Mouse (Mus musculus) heart, embryonic 14.5 days (tissue): ENCODE results near the gene Rfx8. TPM values are rescaled to one million over a fixed set of nuclear protein-coding genes. Genes with fewer than 3 reads are reported as not detected.
A peak's percentile ranks its signal among the peaks of the same experiment; 100 is the strongest.

Source experiments
- ATAC-seq: fragments of 200-750 bp; cut with Nextera tagmentation; 2 replicates; pipeline ENCODE4 v1.8.0; 2017; ENCODE audit warnings: low read depth, moderate TSS enrichment; ENCODE audit not compliant: insufficient number of reproducible peaks, insufficient read depth, low FRiP score
- H3K27ac ChIP-seq, 2 experiments: fragments of 200-500 bp in 1 of 2; fragments of 300-500 bp in 1 of 2; sonication (generic) in 1 of 2; replicated peaks in 1 of 2; 2 replicates each; pipeline ENCODE4 v1.5.1; 2012 to 2014; ENCODE audit warnings: low read depth in 2 of 2, low read length in 2 of 2, control low read depth in 1 of 2, mild to moderate bottlenecking in 1 of 2, mixed read lengths in 1 of 2; ENCODE audit not compliant: control insufficient read depth in 1 of 2, insufficient read depth in 1 of 2
- H3K27me3 ChIP-seq: fragments of 300-500 bp; sonication (generic); 2 replicates; pipeline ENCODE4 v1.6.1; 2014; ENCODE audit warnings: mild to moderate bottlenecking, low read length, control low read depth; ENCODE audit not compliant: control insufficient read depth, insufficient read depth
- H3K36me3 ChIP-seq: fragments of 300-500 bp; sonication (generic); 2 replicates; pipeline ENCODE4 v1.6.1; 2014; ENCODE audit warnings: mild to moderate bottlenecking, control low read depth, low read length, mixed read lengths; ENCODE audit not compliant: control insufficient read depth, insufficient read depth
- H3K4me1 ChIP-seq, 2 experiments: fragments of 200-500 bp in 1 of 2; fragments of 300-500 bp in 1 of 2; sonication (generic) in 1 of 2; 2 replicates each; pipeline ENCODE4 v1.6.1; 2012 to 2014; ENCODE audit warnings: low read length in 2 of 2, control low read depth in 1 of 2, mixed read lengths in 1 of 2; ENCODE audit not compliant: control insufficient read depth in 2 of 2, insufficient read depth in 2 of 2
- H3K4me2 ChIP-seq: fragments of 300-500 bp; sonication (generic); 2 replicates; pipeline ENCODE4 v1.6.1; 2014; ENCODE audit warnings: mild to moderate bottlenecking, low read length
- H3K4me3 ChIP-seq, 2 experiments: fragments of 200-500 bp in 1 of 2; fragments of 300-500 bp in 1 of 2; sonication (generic) in 1 of 2; 2 replicates each; pipeline ENCODE4 v1.5.1; 2012 to 2014; ENCODE audit warnings: low read length in 2 of 2, mild to moderate bottlenecking in 2 of 2, control low read depth in 1 of 2, low read depth in 1 of 2, moderate library complexity in 1 of 2; ENCODE audit not compliant: control insufficient read depth in 1 of 2, insufficient read depth in 1 of 2
- H3K9ac ChIP-seq: fragments of 300-500 bp; sonication (generic); 2 replicates; pipeline ENCODE4 v1.6.1; 2014; ENCODE audit warnings: mild to moderate bottlenecking, low read length
- H3K9me3 ChIP-seq: fragments of 300-500 bp; sonication (generic); 2 replicates; pipeline ENCODE4 v1.6.1; 2016; ENCODE audit warnings: low read length, control low read depth; ENCODE audit not compliant: control insufficient read depth
- WGBS: fragments of 180-500 bp; shearing (Covaris S2); extraction: QIAGEN DNeasy Blood & Tissue Kit; methylation state at CpG from one replicate; pipeline ENCODE4 v1.1.7; 2014; 5-methylcytosine and 5-hydroxymethylcytosine counted together
- polyA plus RNA-seq: library from polyadenylated mRNA; unstranded; fragments of >200 nt; fragmentation: Nextera tagmentation; extraction: Ambion mirVana; gene quantifications from 2 replicates; pipeline ENCODE4 v1.2.1, GENCODE M21; 2014

The Rfx8 gene
- polyA plus RNA-seq, 1 experiment from 2014 or later: 1.7 TPM

DNA sequence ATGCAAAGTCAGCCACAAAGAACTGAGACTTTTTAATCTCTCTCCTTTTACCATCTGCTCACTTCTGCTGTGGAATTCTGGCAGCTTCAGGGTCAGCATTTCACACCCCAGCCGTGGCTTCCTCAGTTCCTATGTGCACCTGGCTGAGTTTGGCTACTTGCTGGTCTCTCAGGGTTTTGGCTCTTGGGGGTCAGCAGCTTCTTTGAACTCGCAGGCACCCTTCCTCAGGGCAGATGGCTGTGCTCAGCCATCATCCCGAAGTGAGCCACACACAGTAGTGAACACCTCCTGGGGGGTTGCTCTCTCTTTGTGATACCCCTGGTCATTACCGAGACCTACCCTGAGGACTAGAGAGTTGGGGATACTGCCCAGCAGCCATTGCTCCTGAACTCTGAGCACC, 29.7 kb downstream of the Rfx8 start:
- ATAC-seq: no peak
- Histone ChIP-seq H3K4me2 (no peak overlapping the region), H3K9ac (no peak overlapping the region), H3K27me3 (no peaks in the 10 kb centered on the region), H3K4me3 (no peak overlapping the region), H3K36me3 (no peaks in the 10 kb centered on the region), H3K9me3 (no peaks in the 10 kb centered on the region), H3K4me1 (peaks cover 23 to 38% of the 10 kb centered on the region in 2 experiments), H3K27ac (no peak overlapping the region)
- 65% methylated on average over 4 of the region's 4 CpGs for whole genome bisulfite sequencing

- ATAC-seq: no peak
- Histone ChIP-seq H3K4me1 (peaks cover 15 to 26% of the 10 kb centered on the region in 2 experiments), H3K27ac (peak overlapping the region in 1 of 2 experiments; percentile 19; a peak in 1 of 4 replicates), H3K36me3 (no peaks in the 10 kb centered on the region), H3K27me3 (no peaks in the 10 kb centered on the region), H3K4me3 (no peak overlapping the region), H3K9ac (no peak overlapping the region), H3K4me2 (no peak overlapping the region), H3K9me3 (no peaks in the 10 kb centered on the region)
- WGBS: 19% methylated on average over 6 of the region's 6 CpGs
These were observed 32.2 kb downstream of the Rfx8 start for GRCm38 (mm10) chr1:39688573-39688972.

DNA sequence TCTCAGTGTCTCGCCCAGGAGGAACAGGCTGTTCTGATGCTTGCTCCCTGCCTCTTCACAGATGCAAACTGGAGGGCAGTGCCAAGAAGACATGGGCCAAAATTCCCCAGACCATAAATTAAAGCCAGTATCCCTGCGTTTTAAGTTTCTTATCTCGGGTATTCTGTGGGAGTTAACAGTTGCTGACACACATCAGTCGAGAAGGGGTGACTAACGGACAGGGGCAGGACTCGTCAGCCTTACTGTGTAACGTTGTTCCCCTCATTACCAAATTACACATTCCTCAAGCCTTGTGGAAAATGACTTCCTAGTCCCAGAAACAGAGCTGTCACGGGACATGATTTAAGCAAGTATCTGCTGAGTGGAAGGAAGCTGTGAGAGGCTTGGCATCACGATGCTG, 33.5 kb downstream of the Rfx8 start:
- no peak overlapping the region for H3K9ac ChIP-seq
- H3K36me3 ChIP-seq: no peaks in the 10 kb centered on the region
- H3K4me3 ChIP-seq: no peak overlapping the region
- peaks cover 15 to 26% of the 10 kb centered on the region in 2 experiments for H3K4me1 ChIP-seq
- no peaks in the 10 kb centered on the region for H3K9me3 ChIP-seq
- WGBS: 24% methylated on average over 9 of the region's 9 CpGs
- H3K27ac ChIP-seq: no peak overlapping the region
- no peak for ATAC-seq
- no peaks in the 10 kb centered on the region for H3K27me3 ChIP-seq
- no peak overlapping the region for H3K4me2 ChIP-seq

GRCm38 (mm10) chr1:39685841-39686240, 35.0 kb downstream of the Rfx8 start:
- ATAC-seq: no peak; the same call in 1 of the 2 replicates
- WGBS: 0% methylated on average over 1 of the region's 1 CpGs
- Histone ChIP-seq H3K27ac (no peak overlapping the region), H3K27me3 (no peaks in the 10 kb centered on the region), H3K9ac (no peak overlapping the region), H3K4me3 (no peak overlapping the region), H3K9me3 (no peaks in the 10 kb centered on the region), H3K4me2 (no peak overlapping the region), H3K36me3 (no peaks in the 10 kb centered on the region), H3K4me1 (peaks cover 15 to 26% of the 10 kb centered on the region in 2 experiments)

GRCm38 (mm10) chr1:39681638-39682037, 39.2 kb downstream of the Rfx8 start:
- no peak for ATAC-seq
- WGBS: 86% methylated on average over 5 of the region's 5 CpGs

GRCm38 (mm10) chr1:39680546-39680945, 40.3 kb downstream of the Rfx8 start:
- Histone ChIP-seq H3K27me3 (no peaks in the 10 kb centered on the region), H3K4me3 (no peak overlapping the region), H3K4me1 (no peaks in the 10 kb centered on the region), H3K9ac (no peak overlapping the region), H3K4me2 (no peak overlapping the region), H3K27ac (no peak overlapping the region), H3K36me3 (no peaks in the 10 kb centered on the region), H3K9me3 (no peaks in the 10 kb centered on the region)
- 66% methylated on average over 6 of the region's 6 CpGs for WGBS
- ATAC-seq: no peak

More at GRCm38 (mm10) chr1:39681638-39682037, 39.2 kb downstream of the Rfx8 start:
- Histone ChIP-seq H3K36me3 (no peaks in the 10 kb centered on the region), H3K27me3 (no peaks in the 10 kb centered on the region), H3K4me2 (no peak overlapping the region), H3K27ac (no peak overlapping the region), H3K9me3 (no peaks in the 10 kb centered on the region), H3K4me1 (peaks cover 2 to 7% of the 10 kb centered on the region in 2 experiments; a peak in 2 of 4 replicates), H3K4me3 (no peak overlapping the region), H3K9ac (no peak overlapping the region)

GRCm38 (mm10) chr1:39678883-39679282, 41.9 kb downstream of the Rfx8 start:
- Histone ChIP-seq H3K9me3 (no peaks in the 10 kb centered on the region), H3K36me3 (no peaks in the 10 kb centered on the region), H3K4me1 (no peaks in the 10 kb centered on the region), H3K27me3 (no peaks in the 10 kb centered on the region), H3K4me2 (no peak overlapping the region), H3K4me3 (no peak overlapping the region), H3K9ac (no peak overlapping the region), H3K27ac (no peak overlapping the region)
- 74% methylated on average over 8 of the region's 8 CpGs for WGBS
- no peak for ATAC-seq

DNA sequence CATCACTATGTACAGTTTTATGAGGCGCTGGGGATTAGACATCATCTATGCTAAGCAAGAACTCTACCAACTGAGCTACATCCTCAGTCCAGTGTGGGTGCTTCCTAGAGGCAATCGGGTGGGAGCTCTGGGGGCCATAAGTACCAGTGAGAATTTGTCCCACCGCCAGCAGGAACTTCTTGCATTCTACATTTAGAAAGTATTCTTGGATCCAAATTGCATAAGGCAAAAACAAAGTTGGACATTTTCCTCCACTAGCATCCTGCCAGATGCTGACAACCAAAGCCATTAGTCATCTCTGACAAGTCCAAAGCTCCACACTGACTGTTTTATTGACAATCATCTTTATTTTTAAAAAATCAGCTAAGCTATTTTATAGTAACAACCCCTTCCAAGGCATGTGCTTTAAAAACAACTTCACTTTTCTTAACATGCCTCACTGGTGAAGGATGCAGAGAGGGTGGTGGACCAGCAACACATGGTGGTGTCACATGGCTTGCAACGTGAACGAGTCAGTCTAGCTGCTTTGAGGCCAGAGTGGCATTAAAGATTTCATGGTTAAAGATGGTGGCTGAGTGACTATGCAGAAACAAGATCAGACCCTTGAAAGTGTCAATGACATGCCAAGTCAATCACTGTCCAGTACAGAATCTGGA, 44.4 kb downstream of the Rfx8 start:
- Histone ChIP-seq H3K4me3 (no peak overlapping the region), H3K9ac (no peak overlapping the region), H3K4me2 (no peak overlapping the region), H3K27ac (no peak overlapping the region), H3K27me3 (no peaks in the 10 kb centered on the region), H3K36me3 (no peaks in the 10 kb centered on the region), H3K9me3 (no peaks in the 10 kb centered on the region), H3K4me1 (no peaks in the 10 kb centered on the region; a peak in 1 of 4 replicates)
- no peak for ATAC-seq
- WGBS: 79% methylated on average over 5 of the region's 5 CpGs
